Mouse (Mus musculus) retina, postnatal 1 day (tissue): ENCODE data around the gene Cox4i2.
A peak's percentile ranks its signal among the peaks of the same experiment; 100 is the strongest.

ENCODE experiments used
- DNase-seq: peaks from one replicate; pipeline ENCODE4 v3.0.0-alpha.2; 2012

Cox4i2 gene

DNA sequence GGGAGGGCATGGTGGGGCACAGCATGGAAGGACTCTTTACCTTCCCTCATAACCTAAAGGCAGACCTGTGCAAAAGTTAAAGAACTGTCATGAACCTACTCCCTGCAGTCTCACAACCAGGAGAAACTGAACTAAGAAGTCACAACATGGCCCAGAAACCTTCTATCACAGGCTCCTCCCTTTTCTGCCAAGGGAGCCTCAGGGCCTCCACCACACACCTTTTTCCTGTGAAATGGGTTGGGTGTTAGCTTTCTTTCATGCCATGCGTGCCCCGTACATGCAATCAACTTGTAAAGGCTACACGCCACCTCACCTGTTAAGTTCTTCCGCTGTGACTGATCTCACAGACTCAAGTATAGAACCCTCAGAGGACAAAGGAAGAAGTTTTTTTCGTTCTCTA is 49.1 kb downstream of the Cox4i2 start:
- no peak for DNase-seq

GRCm38 (mm10) chr2:152804408-152805110 is 50.6 kb downstream of the Cox4i2 start:
- DNase-seq = peak; percentile 88

GRCm38 (mm10) chr2:152805111-152805490 is 51.1 kb downstream of the Cox4i2 start:
- no peak for DNase-seq

DNA sequence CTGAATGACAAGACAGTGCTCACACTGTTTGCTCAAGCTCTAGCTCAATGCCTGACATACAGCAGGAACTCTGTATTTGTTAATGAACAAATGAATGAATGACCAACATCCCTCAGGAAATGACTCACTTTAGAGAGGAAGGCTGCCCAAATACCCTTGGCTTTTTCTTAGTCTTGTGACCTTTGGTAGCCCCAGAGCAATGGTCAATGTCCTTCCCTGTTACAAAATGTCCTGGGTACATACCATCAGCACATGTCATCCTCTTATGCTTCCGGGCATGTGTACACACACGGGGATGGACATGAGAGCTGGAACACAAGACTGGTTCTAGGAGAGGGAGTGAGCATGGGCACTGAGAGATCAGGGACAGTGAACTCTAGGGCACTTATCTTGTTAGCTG is 52.1 kb downstream of the Cox4i2 start:
- no peak for DNase-seq

DNA sequence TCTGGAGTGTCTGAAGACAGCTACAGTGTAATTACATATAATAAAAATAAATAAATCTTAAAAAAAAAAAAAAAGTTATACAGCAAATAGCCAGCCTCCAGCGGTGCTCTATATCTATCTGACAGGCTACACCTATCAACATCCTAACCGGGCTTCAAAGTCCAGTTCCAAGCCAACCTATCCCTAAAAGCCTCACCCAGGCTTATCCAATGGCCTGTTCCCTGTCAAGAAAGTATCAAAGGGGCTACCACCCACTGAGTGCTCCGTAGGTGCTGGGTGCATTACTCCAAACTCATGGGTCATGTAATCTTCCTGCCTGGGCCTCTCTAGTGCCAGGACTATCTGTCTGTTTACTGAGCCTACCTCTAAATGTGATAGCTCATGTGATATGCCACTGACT is 54.2 kb downstream of the Cox4i2 start:
- no peak for DNase-seq

GRCm38 (mm10) chr2:152810158-152810941 is 56.4 kb downstream of the Cox4i2 start:
- DNase-seq = no peak

- DNase-seq = no peak
Measured at GRCm38 (mm10) chr2:152811336-152812165, 57.6 kb downstream of the Cox4i2 start.

GRCm38 (mm10) chr2:152813232-152813631 is 59.3 kb downstream of the Cox4i2 start:
- DNase-seq = no peak

DNA sequence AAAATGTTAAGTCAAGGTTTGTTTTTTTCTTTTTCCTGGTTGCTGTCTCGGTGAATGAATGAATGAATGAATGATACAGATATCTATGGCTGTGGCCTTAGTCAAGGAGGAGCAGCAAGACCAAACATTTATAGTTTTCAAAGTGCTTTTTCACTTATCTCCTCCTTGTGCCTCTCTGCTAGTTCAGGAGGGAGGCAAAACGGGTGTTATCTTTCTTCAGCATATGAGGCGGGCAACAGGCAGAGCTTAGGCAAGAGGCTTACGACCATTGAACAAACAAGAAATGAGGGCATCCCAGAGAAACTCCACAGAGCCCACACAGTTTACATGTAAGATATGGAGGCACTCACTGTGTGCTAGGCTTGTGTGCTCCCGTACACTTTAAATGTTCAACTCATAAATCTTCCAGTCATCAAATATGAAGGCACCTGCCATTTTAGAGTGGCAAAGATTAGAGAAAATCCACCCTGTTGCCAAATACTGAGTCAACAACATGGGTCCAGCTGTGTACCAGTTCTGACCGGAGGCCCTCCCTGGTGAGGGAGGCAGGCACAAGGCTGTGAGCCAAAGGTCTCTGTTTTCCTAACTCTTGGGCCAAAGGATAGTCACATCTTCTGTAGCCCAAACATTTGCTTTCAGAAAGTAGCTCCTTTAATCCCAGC is 60.4 kb downstream of the Cox4i2 start:
- DNase-seq = no peak
